Mouse (Mus musculus): ENCODE data around the gene Hist1h2ac. TPM values are rescaled to one million over a fixed set of nuclear protein-coding genes. Genes with fewer than 3 reads are reported as not detected.

Hist1h2ac gene
- total RNA-seq (2012; rRNA removed), result 114 and 122 TPM in 2 replicates
- 0.96 and 0.97 TPM in 2 replicates for total RNA-seq (2014; rRNA removed)
- polyA plus RNA-seq (2012; ENCODE audit: insufficient read length, low read depth), result 0.14 TPM in 1 of 2 replicates, not detected in the other

DNA sequence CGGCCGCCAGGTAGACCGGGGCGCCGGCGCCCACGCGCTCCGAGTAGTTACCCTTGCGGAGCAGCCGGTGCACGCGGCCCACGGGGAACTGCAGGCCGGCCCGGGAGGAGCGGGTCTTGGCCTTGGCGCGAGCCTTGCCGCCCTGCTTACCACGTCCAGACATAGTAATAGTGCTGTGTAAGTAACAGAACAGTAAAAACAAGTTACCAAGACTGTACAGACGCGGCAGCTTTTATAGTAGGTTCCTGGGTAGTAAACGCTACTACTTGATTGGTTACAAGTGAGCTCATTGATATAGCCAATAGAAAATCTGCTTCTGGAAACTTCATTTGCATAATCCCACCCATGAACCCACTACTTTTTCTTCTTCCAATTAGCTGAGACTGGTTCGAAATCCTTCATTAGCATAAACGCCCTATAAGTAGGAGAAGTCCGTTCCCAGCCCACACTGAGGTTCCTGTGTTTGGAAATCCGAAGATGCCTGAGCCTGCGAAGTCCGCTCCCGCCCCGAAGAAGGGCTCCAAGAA is at the start of gene Hist1h2ac, which contains the start of gene Hist1h2bc:
Gene Hist1h2ac (minus strand): TSS at position 194 of the 527 bp plus-strand sequence.
Gene Hist1h2bc (plus strand): TSS at position 445 of the 527 bp plus-strand sequence.
- TF ChIP-seq TCF12 (IDR thresholded peaks at IDR 0.05; ENCODE audit: low read depth, low read length) (peak; percentile 99), MEF2A (IDR thresholded peaks at IDR 0.05; ENCODE audit: borderline replicate concordance, low read depth, low read length) (peak; percentile 84), GABPA (IDR thresholded peaks at IDR 0.05; ENCODE audit: insufficient replicate concordance, low read depth, low read length) (no peak), JUND (conservative IDR thresholded peaks at IDR 0.05; ENCODE audit: low read depth, low read length) (peak; percentile 76; the same call in 1 of the 2 replicates), BHLHE40 (IDR thresholded peaks at IDR 0.05; ENCODE audit: low read depth, low read length) (0 out of 2 replicates have a peak, but pooled peaks have one; percentile 18), CHD2 (IDR thresholded peaks at IDR 0.05; ENCODE audit: low read length) (peak; percentile 98), ETS1 (conservative IDR thresholded peaks at IDR 0.05; ENCODE audit: low read depth, low read length) (peak; percentile 52; the same call in 1 of the 2 replicates), RCOR1 (conservative IDR thresholded peaks at IDR 0.05; ENCODE audit: low read depth, low read length) (0 out of 2 replicates have a peak, but pooled peaks have one; percentile 20), TBP (conservative IDR thresholded peaks at IDR 0.05; ENCODE audit: low read depth, low read length) (peak; percentile 99), ZNF384 (IDR thresholded peaks at IDR 0.05; ENCODE audit: low read depth, low read length) (no peak), UBTF (IDR thresholded peaks at IDR 0.05; ENCODE audit: low read depth, low read length) (peak; percentile 73; the same call in 1 of the 2 replicates), ELF1 (IDR thresholded peaks at IDR 0.05; ENCODE audit: low read depth, low read length) (peak; percentile 79), MYC (IDR thresholded peaks at IDR 0.05; ENCODE audit: low read depth, low read length) (0 out of 2 replicates have a peak, but pooled peaks have one; percentile 37), MXI1 (IDR thresholded peaks at IDR 0.05; ENCODE audit: low read depth, low read length) (peak; percentile 93), POLR2A (IDR thresholded peaks at IDR 0.05; ENCODE audit: low read depth, low read length) (peak; percentile 77), RAD21 (IDR thresholded peaks at IDR 0.05; ENCODE audit: low read depth, low read length) (no peak), NELFE (IDR thresholded peaks at IDR 0.05; ENCODE audit: low read depth, low read length) (peak; percentile 94), MAX (IDR thresholded peaks at IDR 0.05; ENCODE audit: low read length) (no peak), JUN (IDR thresholded peaks at IDR 0.05; ENCODE audit: insufficient read depth, low read depth, low read length) (no peak; the same call in 1 of the 2 replicates), SIN3A (IDR thresholded peaks at IDR 0.05; ENCODE audit: low read length) (peak; percentile 90), CHD1 (IDR thresholded peaks at IDR 0.05; ENCODE audit: low read depth, low read length) (0 out of 2 replicates have a peak, but pooled peaks have one; percentile 38), HCFC1 (IDR thresholded peaks at IDR 0.05; ENCODE audit: low read depth, low read length) (peak; percentile 71), ZMIZ1 (IDR thresholded peaks at IDR 0.05; ENCODE audit: low read depth, low read length) (peak; percentile 98)

More for the DNA sequence above, at the start of gene Hist1h2ac, which contains the start of gene Hist1h2bc:
- H3K9ac ChIP-seq (ENCODE audit: insufficient read depth, low read depth), result peak within 1 kb of the TSS; percentile 91
- DNase-seq (ENCODE audit: extremely low read depth), result peak; percentile 99
- H3K36me3 ChIP-seq (replicated peaks in 1 of 2; ENCODE audit: control insufficient read depth in 1 of 2, insufficient read depth in 1 of 2, low read length in 1 of 2), result no peaks in the 10 kb centered on the region
- no peaks in the 10 kb centered on the region for H3K9me3 ChIP-seq (replicated peaks; ENCODE audit: low read length)
- peaks cover 7 to 32% of the 10 kb centered on the region in 2 experiments; a peak in 3 of 4 replicates for H3K4me1 ChIP-seq (ENCODE audit: control insufficient read depth in 1 of 2, insufficient read depth in 2 of 2)
- no peaks in the 10 kb centered on the region for H3K79me2 ChIP-seq (replicated peaks; ENCODE audit: control insufficient read depth, extremely low read depth, insufficient read depth, poor library complexity, severe bottlenecking)
- dilution Hi-C loops (cut with MboI; ENCODE audit: extremely low pct_ligation_motif_present, extremely low pct_unique_long_range_greater_than_20kb, low sequenced_read_pairs), result no loop called here
- H3K4me2 ChIP-seq (ENCODE audit: insufficient read depth, low read depth, poor library complexity, severe bottlenecking), result peak within 1 kb of the TSS; percentile 97
- H3K27me3 ChIP-seq (replicated peaks), result no peaks in the 10 kb centered on the region
- in situ Hi-C loops (cut with MboI; ENCODE audit: low pct_ligation_motif_present, low pct_unique_long_range_greater_than_20kb, low sequenced_read_pairs), result loop anchor here (10.0 kb wide), 1 partner anchor 49 kb away; no protein-coding TSS in a partner anchor
- H3K27ac ChIP-seq (ENCODE audit: insufficient read depth, low read depth), result peak within 1 kb of the TSS; percentile 99
- H3K4me3 ChIP-seq (replicated peaks in 1 of 3; ENCODE audit: low read depth in 2 of 3, low read length in 2 of 3, poor library complexity in 1 of 3), result peak within 1 kb of the TSS; percentile 39 to 66 (median 47)
